Mouse (Mus musculus): ENCODE data around the gene Anks1b. TPM values are rescaled to one million over a fixed set of nuclear protein-coding genes. Genes with fewer than 3 reads are reported as not detected.
"Not testable (repeated sequence)": the region's sequence is repeated elsewhere in the genome, so short reads cannot be mapped to it uniquely, and the experiment has no call there.

The Anks1b gene
- polyA plus RNA-seq, 2 experiments from 2014 or later, result 0.19 TPM; not detected in 1

GRCm38 (mm10) chr10:90577099-90577461 is 703.8 kb downstream of the Anks1b start:
- ATAC-seq, result no peak

GRCm38 (mm10) chr10:90577777-90578176 is 704.5 kb downstream of the Anks1b start:
- ATAC-seq, result no peak

- ATAC-seq, result no peak
These were observed 706.7 kb downstream of the Anks1b start for GRCm38 (mm10) chr10:90579970-90580369.

GRCm38 (mm10) chr10:90584052-90584451 is 710.7 kb downstream of the Anks1b start:
- no peak for ATAC-seq

- no peak for ATAC-seq
These were observed 722.8 kb downstream of the Anks1b start for GRCm38 (mm10) chr10:90596142-90596541.

GRCm38 (mm10) chr10:90596576-90596975 is 723.3 kb downstream of the Anks1b start:
- ATAC-seq, result no peak

- ATAC-seq, result no peak
These were observed 725.8 kb downstream of the Anks1b start for GRCm38 (mm10) chr10:90599149-90599548.

- ATAC-seq, result no peak
These were observed 726.6 kb downstream of the Anks1b start for GRCm38 (mm10) chr10:90599726-90600531.

GRCm38 (mm10) chr10:90607586-90607985 is 734.3 kb downstream of the Anks1b start:
- ATAC-seq, result no peak

GRCm38 (mm10) chr10:90609437-90609836 is 736.1 kb downstream of the Anks1b start:
- ATAC-seq, result no peak

GRCm38 (mm10) chr10:90613051-90613450 is 739.7 kb downstream of the Anks1b start:
- ATAC-seq, result no peak

- ATAC-seq, result no peak
These were observed 741.9 kb downstream of the Anks1b start for GRCm38 (mm10) chr10:90615196-90615595.

GRCm38 (mm10) chr10:90616622-90617021 is 743.3 kb downstream of the Anks1b start:
- ATAC-seq, result no peak

GRCm38 (mm10) chr10:90617664-90618296 is 744.5 kb downstream of the Anks1b start:
- ATAC-seq, result no peak

- ATAC-seq, result no peak
These were observed 754.2 kb downstream of the Anks1b start for GRCm38 (mm10) chr10:90627532-90627931.

- no peak for ATAC-seq
These were observed 756.9 kb downstream of the Anks1b start for GRCm38 (mm10) chr10:90630099-90630698.

GRCm38 (mm10) chr10:90630794-90631193 is 757.5 kb downstream of the Anks1b start:
- not testable (repeated sequence) for ATAC-seq

GRCm38 (mm10) chr10:90637352-90637751 is 764.0 kb downstream of the Anks1b start:
- ATAC-seq, result no peak

- no peak for ATAC-seq
These were observed 776.4 kb downstream of the Anks1b start for GRCm38 (mm10) chr10:90649681-90650080.

GRCm38 (mm10) chr10:90657416-90658120 is 784.3 kb downstream of the Anks1b start:
- ATAC-seq, result no peak

- no peak for ATAC-seq
These were observed 793.4 kb downstream of the Anks1b start for GRCm38 (mm10) chr10:90666746-90667145.

GRCm38 (mm10) chr10:90670291-90670690 is 797.0 kb downstream of the Anks1b start:
- no peak for ATAC-seq

- ATAC-seq, result no peak
These were observed 798.8 kb downstream of the Anks1b start for GRCm38 (mm10) chr10:90672135-90672534.
